In genomic region chr8:78899887-78900286, GRCm38 (mm10) we compare ENCODE assay signal across 9 mouse cellular contexts.
A peak's percentile ranks its signal among the peaks of the same experiment; 100 is the strongest.
DNase-seq lines count a peak whose midpoint lies in the region; ATAC-seq and TF ChIP-seq lines count a peak whose summit lies in the region.
"Had no signal": no experiment of that assay in that cellular context is flagged by ENCODE, and none has a peak within 500 bp of the region (broad histone marks: within the 10 kb centered on the region; RNA-seq: fewer than 3 reads in every experiment).

No protein-coding gene starts in this region.

- 0 out of 2 replicates have a peak, but pooled peaks cover 6% of the 10 kb centered on the region for H3K27me3 ChIP-seq in heart, embryonic 12.5 days (replicated peaks)

- H3K9ac ChIP-seq in heart, embryonic 12.5 days = no peak overlapping the region

- no peak for TF ChIP-seq POLR2A in bone marrow macrophage, adult 2 months (IDR thresholded peaks at IDR 0.05; ENCODE audit: borderline replicate concordance, low read depth, low read length)

- no peak for ATAC-seq in heart, embryonic 12.5 days (ENCODE audit: insufficient number of reproducible peaks, low FRiP score)
- 0 out of 2 replicates have a peak, but pooled peaks have one; percentile 39 for ATAC-seq in erythroid progenitor cell, adult 5-6 weeks (replicated peaks; ENCODE audit: low FRiP score, poor library complexity, severe bottlenecking)
- peak; percentile 93 for ATAC-seq in megakaryocyte, adult 5-6 weeks (ENCODE audit: poor library complexity, severe bottlenecking)

- no peak overlapping the region for H3K4me3 ChIP-seq in heart, embryonic 12.5 days
- H3K4me3 ChIP-seq in bone marrow macrophage, adult 2 months (ENCODE audit: insufficient read depth, low read length) = no peak overlapping the region
- H3K4me3 ChIP-seq: myocyte had no signal

- TF ChIP-seq CTCF in bone marrow macrophage, adult 2 months (IDR thresholded peaks at IDR 0.05; ENCODE audit: low read depth, low read length) = peak; percentile 30; the same call in 1 of the 2 replicates

- H3K4me1 ChIP-seq in heart, embryonic 12.5 days (replicated peaks) = no peaks in the 10 kb centered on the region
- no peaks in the 10 kb centered on the region for H3K4me1 ChIP-seq in bone marrow macrophage, adult 2 months (ENCODE audit: control insufficient read depth, insufficient read depth, low read length)

- no peak overlapping the region for H3K27ac ChIP-seq in heart, embryonic 12.5 days (ENCODE audit: poor library complexity, severe bottlenecking)
- no peak overlapping the region for H3K27ac ChIP-seq in bone marrow macrophage, adult 2 months (ENCODE audit: insufficient read depth, low read depth, low read length)

- peak; percentile 82 for DNase-seq in heart, adult 11 months
- peak; percentile 79 for DNase-seq in heart, postnatal 4 days
- DNase-seq in layer of hippocampus, postnatal 25 days (ENCODE audit: extremely low spot score in 1 of 2, low spot score in 1 of 2) = peak; percentile 38 to 81
- DNase-seq in right cerebral cortex, postnatal 36 days (ENCODE audit: low spot score in 2 of 2) = peak; percentile 23 to 27

- no peaks in the 10 kb centered on the region for H3K36me3 ChIP-seq in heart, embryonic 12.5 days

- H3K4me2 ChIP-seq in heart, embryonic 12.5 days = no peak overlapping the region

- 38% methylated on average over 7 of the region's 7 CpGs for WGBS in heart, embryonic 12.5 days

- H3K9me3 ChIP-seq in heart, embryonic 12.5 days (replicated peaks) = no peaks in the 10 kb centered on the region

Comparison
In these comparisons a context has a peak if more than half of its experiments do, and no peak if none do; other contexts are left out.
1. DNase-seq: peak in every context shown above with its lines; median percentile 82 in heart, adult 11 months; 79 in heart, postnatal 4 days; 60 in layer of hippocampus, postnatal 25 days; 25 in right cerebral cortex, postnatal 36 days.